Mouse (Mus musculus): ENCODE measurements at regions not wholly inside any gene's neighbourhood (a gene's known extent, or its start where the extent isn't known, plus 50 kb on each side); places are given as distances from the start of the nearest gene placed in this dataset.

GRCm38 (mm10) chr9:73242521-73243308 lies 129.5 kb downstream of the Rsl24d1 start:
- H3K36me3 ChIP-seq (ENCODE audit: control insufficient read depth, insufficient read depth, low read length), result no peaks in the 10 kb centered on the region
- H3K9me3 ChIP-seq (ENCODE audit: control insufficient read depth, low read length), result no peaks in the 10 kb centered on the region
- H3K4me3 ChIP-seq (ENCODE audit: low read length), result no peak overlapping the region
- ATAC-seq (ENCODE audit: low read depth), result no peak
- H3K9ac ChIP-seq (ENCODE audit: low read length), result no peak overlapping the region
- H3K4me2 ChIP-seq (ENCODE audit: low read depth, low read length), result no peak overlapping the region
- H3K27ac ChIP-seq (ENCODE audit: low read length), result no peak overlapping the region
- no peaks in the 10 kb centered on the region for H3K27me3 ChIP-seq (ENCODE audit: control insufficient read depth, insufficient read depth, low read depth, low read length)
- H3K4me1 ChIP-seq (replicated peaks; ENCODE audit: control insufficient read depth, insufficient read depth, low read length), result no peaks in the 10 kb centered on the region
- WGBS, result 54% methylated on average over 4 of the region's 4 CpGs

DNA sequence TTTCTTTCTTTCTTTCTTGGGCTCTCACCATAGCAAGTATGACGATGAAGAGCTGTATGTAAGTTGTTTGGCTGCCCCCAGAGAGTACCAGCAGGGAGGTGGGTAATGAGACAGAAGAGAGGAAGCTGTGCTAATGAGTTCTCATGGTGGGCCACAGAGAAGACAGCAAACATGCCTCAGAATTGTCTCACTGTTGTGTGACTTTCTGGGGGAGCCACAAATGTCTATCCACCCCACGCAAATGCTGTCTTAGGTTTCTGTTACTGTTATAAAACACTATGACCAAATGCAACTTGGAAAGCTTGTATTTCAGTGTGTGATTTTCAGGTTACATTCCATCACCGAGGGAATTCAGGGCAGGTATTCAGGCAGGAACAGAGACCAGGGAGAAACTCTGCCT lies 131.0 kb downstream of the Rsl24d1 start:
- no peaks in the 10 kb centered on the region for H3K4me1 ChIP-seq (replicated peaks; ENCODE audit: control insufficient read depth, insufficient read depth, low read length)

GRCm38 (mm10) chr9:73245524-73245923 lies 132.3 kb downstream of the Rsl24d1 start:
- H3K27ac ChIP-seq (ENCODE audit: low read length), result no peak overlapping the region
- no peak overlapping the region for H3K4me3 ChIP-seq (ENCODE audit: low read length)
- WGBS, result 62% methylated on average over 7 of the region's 7 CpGs
- no peak overlapping the region for H3K4me2 ChIP-seq (ENCODE audit: low read depth, low read length)
- H3K9me3 ChIP-seq (ENCODE audit: control insufficient read depth, low read length), result no peaks in the 10 kb centered on the region
- no peaks in the 10 kb centered on the region for H3K27me3 ChIP-seq (ENCODE audit: control insufficient read depth, insufficient read depth, low read depth, low read length)
- H3K36me3 ChIP-seq (ENCODE audit: control insufficient read depth, insufficient read depth, low read length), result no peaks in the 10 kb centered on the region
- H3K9ac ChIP-seq (ENCODE audit: low read length), result no peak overlapping the region
- no peaks in the 10 kb centered on the region for H3K4me1 ChIP-seq (replicated peaks; ENCODE audit: control insufficient read depth, insufficient read depth, low read length)
- ATAC-seq (ENCODE audit: low read depth), result no peak

More for the DNA sequence above, 131.0 kb downstream of the Rsl24d1 start:
- no peak overlapping the region for H3K4me2 ChIP-seq (ENCODE audit: low read depth, low read length)
- H3K36me3 ChIP-seq (ENCODE audit: control insufficient read depth, insufficient read depth, low read length), result no peaks in the 10 kb centered on the region
- no peak overlapping the region for H3K4me3 ChIP-seq (ENCODE audit: low read length)
- no peak overlapping the region for H3K9ac ChIP-seq (ENCODE audit: low read length)
- 75% methylated on average over 3 of the region's 3 CpGs for WGBS
- no peak for ATAC-seq (ENCODE audit: low read depth)
- H3K27me3 ChIP-seq (ENCODE audit: control insufficient read depth, insufficient read depth, low read depth, low read length), result no peaks in the 10 kb centered on the region
- no peaks in the 10 kb centered on the region for H3K9me3 ChIP-seq (ENCODE audit: control insufficient read depth, low read length)
- H3K27ac ChIP-seq (ENCODE audit: low read length), result no peak overlapping the region

GRCm38 (mm10) chr9:73258171-73258570 lies 144.9 kb downstream of the Rsl24d1 start:
- Histone ChIP-seq H3K4me1 (replicated peaks; ENCODE audit: control insufficient read depth, insufficient read depth, low read length) (no peaks in the 10 kb centered on the region), H3K36me3 (ENCODE audit: control insufficient read depth, insufficient read depth, low read length) (no peaks in the 10 kb centered on the region), H3K9me3 (ENCODE audit: control insufficient read depth, low read length) (no peaks in the 10 kb centered on the region), H3K4me3 (ENCODE audit: low read length) (no peak overlapping the region), H3K4me2 (ENCODE audit: low read depth, low read length) (no peak overlapping the region), H3K27ac (ENCODE audit: low read length) (no peak overlapping the region), H3K27me3 (ENCODE audit: control insufficient read depth, insufficient read depth, low read depth, low read length) (no peaks in the 10 kb centered on the region), H3K9ac (ENCODE audit: low read length) (no peak overlapping the region)
- WGBS, result 46% methylated on average over 9 of the region's 9 CpGs
- ATAC-seq (ENCODE audit: low read depth), result no peak

GRCm38 (mm10) chr9:73258640-73259039 lies 145.4 kb downstream of the Rsl24d1 start:
- 81% methylated on average over 8 of the region's 8 CpGs for WGBS
- Histone ChIP-seq H3K36me3 (ENCODE audit: control insufficient read depth, insufficient read depth, low read length) (no peaks in the 10 kb centered on the region), H3K4me3 (ENCODE audit: low read length) (no peak overlapping the region), H3K9ac (ENCODE audit: low read length) (no peak overlapping the region), H3K4me2 (ENCODE audit: low read depth, low read length) (no peak overlapping the region), H3K27me3 (ENCODE audit: control insufficient read depth, insufficient read depth, low read depth, low read length) (no peaks in the 10 kb centered on the region), H3K9me3 (ENCODE audit: control insufficient read depth, low read length) (no peaks in the 10 kb centered on the region), H3K4me1 (replicated peaks; ENCODE audit: control insufficient read depth, insufficient read depth, low read length) (no peaks in the 10 kb centered on the region), H3K27ac (ENCODE audit: low read length) (no peak overlapping the region)
- ATAC-seq (ENCODE audit: low read depth), result no peak

GRCm38 (mm10) chr9:73262711-73263110 lies 149.5 kb downstream of the Rsl24d1 start:
- Histone ChIP-seq H3K4me2 (ENCODE audit: low read depth, low read length) (no peak overlapping the region), H3K36me3 (ENCODE audit: control insufficient read depth, insufficient read depth, low read length) (no peaks in the 10 kb centered on the region), H3K9ac (ENCODE audit: low read length) (no peak overlapping the region), H3K27ac (ENCODE audit: low read length) (no peak overlapping the region), H3K4me1 (replicated peaks; ENCODE audit: control insufficient read depth, insufficient read depth, low read length) (no peaks in the 10 kb centered on the region), H3K27me3 (ENCODE audit: control insufficient read depth, insufficient read depth, low read depth, low read length) (no peaks in the 10 kb centered on the region), H3K4me3 (ENCODE audit: low read length) (no peak overlapping the region), H3K9me3 (ENCODE audit: control insufficient read depth, low read length) (no peaks in the 10 kb centered on the region)
- no peak for ATAC-seq (ENCODE audit: low read depth)
- WGBS, result 64% methylated on average over 5 of the region's 5 CpGs

GRCm38 (mm10) chr9:73270249-73270648 lies 157.0 kb downstream of the Rsl24d1 start:
- Histone ChIP-seq H3K9ac (ENCODE audit: low read length) (no peak overlapping the region), H3K4me2 (ENCODE audit: low read depth, low read length) (no peak overlapping the region), H3K4me1 (replicated peaks; ENCODE audit: control insufficient read depth, insufficient read depth, low read length) (no peaks in the 10 kb centered on the region), H3K36me3 (ENCODE audit: control insufficient read depth, insufficient read depth, low read length) (no peaks in the 10 kb centered on the region), H3K4me3 (ENCODE audit: low read length) (no peak overlapping the region), H3K27me3 (ENCODE audit: control insufficient read depth, insufficient read depth, low read depth, low read length) (no peaks in the 10 kb centered on the region), H3K9me3 (ENCODE audit: control insufficient read depth, low read length) (no peaks in the 10 kb centered on the region), H3K27ac (ENCODE audit: low read length) (no peak overlapping the region)
- 61% methylated on average over 5 of the region's 5 CpGs for WGBS
- ATAC-seq (ENCODE audit: low read depth), result peak; percentile 41; the same call in 1 of the 2 replicates

GRCm38 (mm10) chr9:73272614-73273013 lies 159.4 kb downstream of the Rsl24d1 start:
- Histone ChIP-seq H3K36me3 (ENCODE audit: control insufficient read depth, insufficient read depth, low read length) (no peaks in the 10 kb centered on the region), H3K4me3 (ENCODE audit: low read length) (no peak overlapping the region), H3K4me1 (replicated peaks; ENCODE audit: control insufficient read depth, insufficient read depth, low read length) (no peaks in the 10 kb centered on the region), H3K27ac (ENCODE audit: low read length) (no peak overlapping the region), H3K4me2 (ENCODE audit: low read depth, low read length) (no peak overlapping the region), H3K9me3 (ENCODE audit: control insufficient read depth, low read length) (no peaks in the 10 kb centered on the region), H3K27me3 (ENCODE audit: control insufficient read depth, insufficient read depth, low read depth, low read length) (no peaks in the 10 kb centered on the region), H3K9ac (ENCODE audit: low read length) (no peak overlapping the region)
- WGBS, result 57% methylated on average over 2 of the region's 2 CpGs
- no peak for ATAC-seq (ENCODE audit: low read depth)

DNA sequence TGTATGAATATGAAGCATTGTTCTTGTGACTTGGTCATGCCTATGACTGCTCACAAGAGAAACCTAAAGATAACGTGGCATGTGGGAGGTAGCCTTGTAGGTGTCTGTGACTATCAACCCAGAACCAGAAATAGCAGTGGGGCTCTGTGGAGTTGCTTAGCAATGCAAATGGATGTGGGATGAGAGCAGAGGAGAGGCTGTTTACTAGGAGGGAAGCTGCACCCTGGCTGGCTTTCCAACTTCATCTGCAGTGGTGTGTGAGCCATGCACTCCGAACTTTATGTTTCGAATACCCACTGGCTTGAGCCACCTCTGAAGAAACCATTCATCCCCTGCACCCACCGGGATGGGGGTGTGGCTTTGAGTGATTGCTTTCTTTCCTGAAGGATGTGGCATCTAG lies 160.5 kb downstream of the Rsl24d1 start:
- no peak overlapping the region for H3K4me3 ChIP-seq (ENCODE audit: low read length)
- WGBS, result 71% methylated on average over 4 of the region's 4 CpGs
- H3K9ac ChIP-seq (ENCODE audit: low read length), result no peak overlapping the region
- no peak for ATAC-seq (ENCODE audit: low read depth)
- H3K4me1 ChIP-seq (replicated peaks; ENCODE audit: control insufficient read depth, insufficient read depth, low read length), result no peaks in the 10 kb centered on the region
- H3K9me3 ChIP-seq (ENCODE audit: control insufficient read depth, low read length), result no peaks in the 10 kb centered on the region
- H3K27me3 ChIP-seq (ENCODE audit: control insufficient read depth, insufficient read depth, low read depth, low read length), result no peaks in the 10 kb centered on the region
- no peak overlapping the region for H3K4me2 ChIP-seq (ENCODE audit: low read depth, low read length)
- H3K36me3 ChIP-seq (ENCODE audit: control insufficient read depth, insufficient read depth, low read length), result no peaks in the 10 kb centered on the region
- H3K27ac ChIP-seq (ENCODE audit: low read length), result no peak overlapping the region
